Comparison of ENCODE assay signal across 25 mouse cellular contexts in the genomic region with DNA sequence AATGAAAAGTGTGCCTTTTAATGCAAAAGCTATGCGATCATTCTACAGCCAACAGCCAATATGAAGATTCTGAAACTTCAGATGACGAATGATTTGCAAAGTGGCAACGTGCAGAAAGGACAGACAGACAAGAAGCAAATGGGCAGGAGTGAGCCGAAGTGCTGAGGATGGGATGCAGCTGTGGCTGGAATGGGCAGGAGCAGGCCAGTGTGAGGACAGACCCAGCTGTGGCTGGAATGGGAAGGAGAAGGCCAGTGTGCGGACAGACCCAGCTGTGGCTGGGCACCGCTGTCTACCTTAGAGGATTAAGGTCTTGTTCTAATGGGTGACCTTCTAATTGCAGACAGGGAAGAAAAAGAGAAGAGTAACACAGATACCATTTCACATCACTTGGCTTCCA. TPM values are rescaled to one million over a fixed set of nuclear protein-coding genes. Genes with fewer than 3 reads are reported as not detected.
DNase-seq lines count a peak whose midpoint lies in the region; ATAC-seq and TF ChIP-seq lines count a peak whose summit lies in the region.
"Had no signal": no experiment of that assay in that cellular context is flagged by ENCODE, and none has a peak within 500 bp of the region (broad histone marks: within the 10 kb centered on the region; RNA-seq: fewer than 3 reads in every experiment).

No protein-coding gene starts in this region.

- no peak for TF ChIP-seq CTCF in E14TG2a.4 (conservative IDR thresholded peaks at IDR 0.05; ENCODE audit: low read length)
- no peak for TF ChIP-seq CTCF in intestine, postnatal 0 days (IDR thresholded peaks at IDR 0.05; ENCODE audit: low read depth)

- H3K4me2 ChIP-seq in lung, embryonic 16.5 days (ENCODE audit: low read depth, low read length): no peak overlapping the region
- no peak overlapping the region for H3K4me2 ChIP-seq in intestine, postnatal 0 days (replicated peaks; ENCODE audit: low read depth)
- H3K4me2 ChIP-seq: embryonic facial prominence, embryonic 13.5 days; hindbrain, embryonic 13.5 days; midbrain, embryonic 15.5 days; neural tube, embryonic 12.5 days had no signal

- DNase-seq in heart, adult 11 months: peak; percentile 86
- no peak for DNase-seq in heart, embryonic 10.5 days (ENCODE audit: low spot score)
- DNase-seq in lung, postnatal 36 days: peak; percentile 62
- no peak for DNase-seq in urinary bladder, adult 2 months (ENCODE audit: low spot score)
- DNase-seq: adrenal gland, postnatal 14 days; cerebellum, adult 11-12 months; cerebellum, adult 9-11 months; embryo, embryonic 11 days; gastrocnemius, adult 2 months; kidney, adult 11 months; kidney, postnatal 25 days; right cerebral cortex, adult 18-20 months; spleen, adult 18-20 months; thymus, postnatal 14 days had no signal

- H3K36me3 ChIP-seq in heart, embryonic 10.5 days: peaks cover 10% of the 10 kb centered on the region; the same call in 1 of the 2 replicates
- H3K36me3 ChIP-seq in E14TG2a.4 (ENCODE audit: insufficient read depth, low read length): peaks cover 27% of the 10 kb centered on the region
- peaks cover 5% of the 10 kb centered on the region; the same call in 1 of the 2 replicates for H3K36me3 ChIP-seq in lung, embryonic 16.5 days (ENCODE audit: control insufficient read depth, insufficient read depth, low read length)
- H3K36me3 ChIP-seq in intestine, postnatal 0 days (ENCODE audit: control insufficient read depth, insufficient read depth): no peaks in the 10 kb centered on the region

- H3K27me3 ChIP-seq in heart, embryonic 10.5 days (ENCODE audit: insufficient read depth, poor library complexity, severe bottlenecking): no peaks in the 10 kb centered on the region
- no peaks in the 10 kb centered on the region for H3K27me3 ChIP-seq in E14TG2a.4 (ENCODE audit: insufficient read depth, low read length)
- H3K27me3 ChIP-seq in lung, embryonic 16.5 days (ENCODE audit: control insufficient read depth, insufficient read depth, low read depth, low read length): no peaks in the 10 kb centered on the region
- H3K27me3 ChIP-seq in intestine, postnatal 0 days (replicated peaks; ENCODE audit: control insufficient read depth, insufficient read depth, low read length): no peaks in the 10 kb centered on the region
- H3K27me3 ChIP-seq: CH12.LX; embryonic facial prominence, embryonic 13.5 days; hindbrain, embryonic 13.5 days; midbrain, embryonic 15.5 days; neural tube, embryonic 12.5 days had no signal

- ATAC-seq in lung, embryonic 16.5 days (ENCODE audit: low read depth): peak; percentile 78
- ATAC-seq in megakaryocyte progenitor cell, adult 5-6 weeks (replicated peaks; ENCODE audit: poor library complexity): no peak
- ATAC-seq in intestine, postnatal 0 days: no peak
- ATAC-seq: forebrain, embryonic 16.5 days; midbrain, embryonic 15.5 days had no signal

- H3K4me1 ChIP-seq in heart, embryonic 10.5 days: peaks cover 8% of the 10 kb centered on the region
- H3K4me1 ChIP-seq in E14TG2a.4 (replicated peaks; ENCODE audit: low read depth, low read length): peaks cover 76% of the 10 kb centered on the region
- peaks cover 16% of the 10 kb centered on the region; the same call in 1 of the 2 replicates for H3K4me1 ChIP-seq in lung, embryonic 16.5 days (replicated peaks; ENCODE audit: control insufficient read depth, insufficient read depth, low read length)
- H3K4me1 ChIP-seq in intestine, postnatal 0 days (replicated peaks; ENCODE audit: control insufficient read depth, insufficient read depth, low read length): no peaks in the 10 kb centered on the region; the same call in 1 of the 2 replicates

- H3K27ac ChIP-seq in heart, embryonic 10.5 days: no peak overlapping the region
- H3K27ac ChIP-seq in lung, embryonic 16.5 days (ENCODE audit: low read length): no peak overlapping the region
- H3K27ac ChIP-seq in intestine, postnatal 0 days (ENCODE audit: low read depth, low read length): no peak overlapping the region
- H3K27ac ChIP-seq: embryonic facial prominence, embryonic 13.5 days; forebrain, embryonic 10.5 days; gastrocnemius, adult 2 months; hindbrain, embryonic 13.5 days; midbrain, embryonic 15.5 days; neural tube, embryonic 12.5 days had no signal

- no peaks in the 10 kb centered on the region for H3K9me3 ChIP-seq in heart, embryonic 10.5 days
- no peaks in the 10 kb centered on the region for H3K9me3 ChIP-seq in E14TG2a.4 (ENCODE audit: low read length)
- 0 out of 2 replicates have a peak, but pooled peaks cover 2% of the 10 kb centered on the region for H3K9me3 ChIP-seq in lung, embryonic 16.5 days (ENCODE audit: control insufficient read depth, low read length)
- H3K9me3 ChIP-seq in intestine, postnatal 0 days (ENCODE audit: control insufficient read depth): no peaks in the 10 kb centered on the region
- H3K9me3 ChIP-seq: embryonic facial prominence, embryonic 13.5 days; hindbrain, embryonic 13.5 days; midbrain, embryonic 15.5 days; neural tube, embryonic 12.5 days had no signal

- WGBS in heart, embryonic 10.5 days: 74% methylated on average over 6 of the region's 6 CpGs
- WGBS in lung, embryonic 16.5 days: 55% methylated on average over 6 of the region's 6 CpGs
- WGBS in intestine, postnatal 0 days: 82% methylated on average over 6 of the region's 6 CpGs

- no peak overlapping the region for H3K4me3 ChIP-seq in heart, embryonic 10.5 days
- H3K4me3 ChIP-seq in E14TG2a.4 (replicated peaks; ENCODE audit: low read length): peak overlapping the region; percentile 30; the same call in 1 of the 2 replicates
- no peak overlapping the region for H3K4me3 ChIP-seq in lung, embryonic 16.5 days (ENCODE audit: low read length)
- H3K4me3 ChIP-seq in intestine, postnatal 0 days (ENCODE audit: low read depth, low read length): no peak overlapping the region
- H3K4me3 ChIP-seq: embryonic facial prominence, embryonic 13.5 days; forebrain, embryonic 10.5 days; gastrocnemius, adult 2 months; hindbrain, embryonic 13.5 days; midbrain, embryonic 15.5 days; neural tube, embryonic 12.5 days had no signal

- no peak overlapping the region for H3K9ac ChIP-seq in lung, embryonic 16.5 days (ENCODE audit: low read length)
- H3K9ac ChIP-seq in intestine, postnatal 0 days (ENCODE audit: low read depth, low read length): no peak overlapping the region
- H3K9ac ChIP-seq: embryonic facial prominence, embryonic 13.5 days; hindbrain, embryonic 13.5 days; midbrain, embryonic 15.5 days; neural tube, embryonic 12.5 days had no signal

RNA-seq across cellular contexts. Expression of gene Tet2, which starts 9.3 kb away (rescaled TPM):
- 11.8 and 15.5 TPM in 2 replicates for polyA plus RNA-seq in heart, embryonic 10.5 days (2016; fragmentation: Nextera tagmentation; extraction: Ambion mirVana)
- polyA plus RNA-seq in lung, embryonic 16.5 days (2015; fragmentation: Nextera tagmentation; extraction: Ambion mirVana): 16.1 and 18.8 TPM in 2 replicates
- polyA plus RNA-seq in urinary bladder, adult 2 months (2012; rRNA removed): 14.4 and 22.9 TPM in 2 replicates
- total RNA-seq in megakaryocyte progenitor cell, adult 5-6 weeks (2015): 52.2 and 65.9 TPM in 2 replicates
- total RNA-seq in megakaryocyte progenitor cell, adult 5-6 weeks (2017): 42.4 and 55.8 TPM in 2 replicates
- 9.6 and 10.0 TPM in 2 replicates for polyA plus RNA-seq in intestine, postnatal 0 days (2015; fragmentation: Nextera tagmentation; extraction: Ambion mirVana)

Comparison
In these comparisons a context has a peak if more than half of its experiments do, and no peak if none do; other contexts are left out.
1. DNase-seq: peak in heart, adult 11 months (single experiment) and lung, postnatal 36 days (single experiment); none in heart, embryonic 10.5 days (single experiment) and urinary bladder, adult 2 months (single experiment).